Mouse (Mus musculus) testis, postnatal 10 days (tissue): ENCODE measurements around the gene Slco2a1.

Source experiments
- DNase-seq: peaks from one replicate; pipeline ENCODE4 v3.0.0; 2021; ENCODE audit warnings: low spot score

The Slco2a1 gene

DNA sequence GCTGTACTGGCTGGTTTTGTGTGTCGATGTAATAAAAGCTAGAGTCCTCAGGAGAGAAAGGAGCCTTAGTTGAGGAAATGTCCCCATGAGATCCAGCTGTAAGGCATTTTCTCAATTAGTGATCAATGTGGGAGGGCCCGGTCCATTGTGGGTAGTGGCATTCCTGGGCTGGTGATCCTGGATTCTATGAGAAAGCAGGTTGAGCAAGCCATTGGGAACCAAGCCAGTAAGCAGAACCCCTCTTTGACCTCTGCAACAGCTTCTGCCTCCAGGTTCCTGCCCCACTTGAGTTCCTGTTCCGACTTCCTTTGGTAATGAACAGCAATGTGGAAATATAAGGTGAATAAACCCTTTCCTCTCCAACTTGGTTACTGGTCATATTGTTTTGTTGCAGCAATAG lies 6.1 kb upstream of the Slco2a1 start:
- DNase-seq = no peak

DNA sequence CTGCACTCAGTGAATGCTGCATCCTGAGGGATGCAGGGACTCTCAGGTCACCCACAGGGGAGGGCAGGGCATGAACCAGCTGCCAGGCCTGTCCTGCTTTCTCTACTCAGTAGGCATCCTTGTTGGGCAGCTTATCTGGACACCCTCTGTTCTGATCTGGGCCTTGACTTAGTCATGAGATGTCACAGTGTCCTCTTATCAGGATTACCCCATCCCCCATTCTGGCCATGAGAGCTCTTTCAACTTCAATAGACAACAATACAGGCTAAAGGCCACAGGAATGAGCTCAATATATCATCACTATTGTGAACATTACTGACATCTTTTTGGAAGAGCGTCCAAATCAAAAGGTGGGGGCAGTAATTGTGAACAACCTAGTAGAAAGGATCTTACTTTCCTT lies 3.4 kb upstream of the Slco2a1 start:
- no peak for DNase-seq

DNA sequence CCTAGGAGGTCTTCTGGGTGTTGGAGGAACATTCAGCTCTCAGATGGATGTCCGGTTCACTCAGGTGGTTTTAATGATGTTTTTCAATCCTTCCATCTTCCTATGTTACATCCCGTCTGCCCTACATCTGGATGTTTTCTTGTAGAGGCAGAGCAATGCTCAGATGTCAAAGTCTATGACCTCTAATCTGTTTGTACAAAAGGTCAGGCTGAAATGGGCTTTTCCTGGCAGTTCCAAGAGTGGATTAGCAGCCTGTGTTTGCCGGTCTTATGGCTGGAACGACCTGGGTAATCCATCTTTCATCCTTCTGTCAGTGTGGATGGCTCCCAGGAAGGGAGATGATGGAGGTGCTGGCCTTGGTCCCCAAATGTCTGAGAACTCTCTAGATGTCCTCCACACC lies 2.6 kb upstream of the Slco2a1 start:
- no peak for DNase-seq

- DNase-seq = no peak
Measured at GRCm38 (mm10) chr9:102990306-102991133, 2.0 kb downstream of the Slco2a1 start.

GRCm38 (mm10) chr9:102991134-102991406 lies 2.6 kb downstream of the Slco2a1 start:
- no peak for DNase-seq

GRCm38 (mm10) chr9:102992877-102993276 lies 4.4 kb downstream of the Slco2a1 start:
- DNase-seq = no peak

DNA sequence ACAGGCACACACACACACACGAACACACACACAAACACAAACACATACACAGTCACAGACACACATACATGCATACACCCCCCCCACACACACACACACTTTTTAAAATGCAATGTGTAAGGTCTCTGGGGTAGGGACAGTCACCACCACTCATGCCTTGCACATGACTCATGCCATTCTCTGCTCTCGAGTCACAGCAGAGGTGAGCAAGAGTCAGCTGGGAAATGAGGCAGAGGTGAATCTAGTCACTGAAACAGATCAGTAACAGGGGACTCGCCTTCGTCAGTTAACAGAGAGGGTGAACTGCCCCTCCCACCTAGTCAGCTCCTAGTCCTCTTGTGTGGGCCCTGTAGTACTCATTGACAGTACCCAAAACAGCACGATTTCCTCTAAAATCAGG lies 5.3 kb downstream of the Slco2a1 start:
- DNase-seq = no peak

DNA sequence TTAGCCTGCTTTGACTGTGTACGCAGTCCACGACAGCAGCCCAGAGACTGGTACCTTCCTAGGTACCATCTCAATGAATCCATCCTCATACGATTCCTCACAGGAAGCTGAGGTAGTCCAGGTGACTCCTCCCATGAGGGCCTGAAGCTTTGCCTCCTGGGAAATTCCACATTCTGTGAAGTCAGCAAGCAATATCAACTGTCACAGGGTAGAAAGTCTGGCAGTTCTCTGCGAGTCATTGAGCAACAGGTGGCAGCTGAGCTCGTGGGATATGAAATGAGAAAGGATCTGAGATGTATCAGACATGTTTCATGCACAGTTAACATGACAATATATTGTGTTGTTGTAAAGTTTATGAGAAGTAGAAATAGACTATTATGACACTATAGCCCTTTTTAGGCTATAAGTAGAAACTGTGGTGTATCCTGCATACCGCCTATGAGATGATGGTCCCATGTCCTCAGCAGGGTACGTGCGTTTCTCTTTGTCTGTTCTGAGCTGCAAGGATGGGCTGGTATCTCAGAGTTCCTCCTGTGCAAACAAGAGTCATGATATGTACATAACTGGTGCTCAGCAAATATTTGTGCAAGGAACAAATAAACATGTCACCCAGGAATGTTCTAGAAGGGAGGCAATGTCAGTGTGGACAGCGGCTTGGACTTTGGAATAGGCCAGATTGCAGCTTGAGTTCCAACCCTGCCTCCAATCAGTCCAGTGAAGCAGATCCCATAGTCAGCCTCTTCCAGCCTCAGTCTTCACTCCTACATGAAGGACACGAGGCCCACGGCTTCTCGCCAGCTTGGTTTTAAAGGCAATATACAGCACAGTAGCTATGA lies 7.5 kb downstream of the Slco2a1 start:
- DNase-seq = no peak

DNA sequence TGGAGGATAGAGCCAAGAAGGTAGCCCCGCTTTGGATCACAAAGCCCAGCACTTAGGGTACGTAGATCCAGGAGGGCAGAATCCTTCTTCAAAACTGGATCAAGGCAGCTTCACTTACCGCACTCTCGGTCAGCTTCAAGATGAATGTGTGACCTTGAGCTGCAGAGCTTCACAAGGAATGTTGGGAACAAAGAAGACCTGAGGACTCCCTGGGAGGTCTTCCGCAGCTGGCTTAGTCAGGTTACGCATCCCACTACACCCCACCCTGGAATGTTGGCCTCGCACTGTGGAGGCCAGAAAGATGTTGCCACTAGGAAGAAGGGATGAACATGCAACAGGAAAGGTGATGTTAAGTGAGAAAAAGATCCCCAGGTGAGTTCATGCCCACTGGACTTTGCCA lies 11.9 kb downstream of the Slco2a1 start:
- DNase-seq = no peak

GRCm38 (mm10) chr9:103004343-103004742 lies 15.8 kb downstream of the Slco2a1 start:
- DNase-seq = no peak

- peak; percentile 58 for DNase-seq
Measured at GRCm38 (mm10) chr9:103007699-103008078, 19.2 kb downstream of the Slco2a1 start.

DNA sequence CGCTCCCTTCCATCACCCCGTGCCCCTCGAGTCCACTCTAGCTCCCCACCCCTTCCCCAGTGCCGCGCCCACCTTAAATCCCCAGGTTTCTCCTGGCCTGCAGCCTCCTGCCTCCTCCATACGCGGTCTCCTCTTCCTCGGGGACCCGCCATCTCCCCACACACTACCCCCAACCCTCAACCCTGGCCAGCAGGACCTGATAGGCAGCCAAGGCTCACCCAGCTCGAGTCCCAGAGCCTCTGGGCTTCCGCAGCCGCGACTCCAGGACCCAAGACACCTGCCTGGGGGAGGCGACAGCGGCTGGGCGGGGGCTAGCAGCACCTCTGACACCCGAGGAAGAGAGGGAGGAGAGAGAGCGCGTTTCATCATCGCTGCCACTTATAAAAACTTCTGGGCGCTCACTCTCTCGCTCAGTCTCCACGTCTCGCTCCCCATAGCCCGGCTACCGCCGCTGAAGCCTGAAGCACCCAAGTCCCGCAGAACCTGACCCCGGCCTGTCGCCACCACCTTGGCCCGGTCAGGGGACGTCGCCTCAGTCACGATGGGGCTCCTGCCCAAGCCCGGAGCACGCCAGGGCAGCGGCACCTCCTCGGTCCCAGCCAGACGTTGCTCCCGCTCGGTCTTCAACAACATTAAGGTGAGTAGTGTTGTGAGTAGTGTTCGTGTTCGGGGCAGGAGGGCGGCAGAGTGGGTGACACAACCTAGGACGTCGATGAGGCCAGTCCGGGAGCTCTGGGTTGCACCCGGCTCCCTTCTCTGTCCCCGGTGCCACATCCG lies 19.8 kb downstream of the Slco2a1 start:
- DNase-seq = no peak

DNA sequence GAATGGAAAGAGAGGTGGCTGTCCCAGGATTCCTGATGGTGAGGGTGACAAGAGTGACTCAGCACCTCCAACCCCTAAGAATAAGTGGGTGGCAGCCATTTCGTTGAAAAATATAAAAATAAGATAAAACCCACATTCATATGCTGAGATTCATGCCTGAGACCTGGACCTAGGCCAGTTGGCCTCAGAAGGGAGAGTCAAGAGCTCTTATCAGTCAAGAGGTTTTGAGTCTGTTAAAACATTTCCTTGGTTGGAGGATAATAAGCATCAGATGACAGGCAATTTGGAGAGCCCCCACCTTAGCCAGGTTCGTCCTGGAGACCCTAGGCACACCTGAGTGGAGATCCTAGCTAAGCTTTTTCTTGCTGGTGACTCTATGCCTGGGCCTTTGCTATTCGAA lies 21.6 kb downstream of the Slco2a1 start:
- no peak for DNase-seq

DNA sequence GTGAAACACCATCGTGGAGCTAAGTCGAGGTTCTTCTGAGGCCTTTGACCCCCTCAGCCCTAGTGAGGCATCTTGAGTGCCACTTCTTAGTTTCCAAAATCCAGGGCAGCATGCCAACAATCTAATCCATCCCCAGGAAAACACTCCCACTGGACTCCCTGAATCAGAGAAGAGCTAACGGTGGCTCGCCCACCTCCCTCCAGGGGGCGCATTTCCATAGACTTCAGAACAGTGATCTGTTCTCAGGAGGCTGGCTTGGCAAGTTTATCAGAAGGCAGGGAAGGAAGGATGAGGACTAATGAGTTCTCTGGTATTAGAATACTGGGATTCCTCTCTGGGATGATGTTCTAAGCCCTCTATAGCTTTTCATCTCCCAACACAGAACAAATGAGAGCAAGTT lies 24.9 kb downstream of the Slco2a1 start:
- DNase-seq = peak; percentile 82

GRCm38 (mm10) chr9:103014686-103015085 lies 26.2 kb downstream of the Slco2a1 start:
- no peak for DNase-seq

- DNase-seq = no peak
Measured at GRCm38 (mm10) chr9:103024116-103024515, 35.6 kb downstream of the Slco2a1 start.

GRCm38 (mm10) chr9:103027150-103027889 lies 38.8 kb downstream of the Slco2a1 start:
- DNase-seq = no peak

- DNase-seq = no peak
Measured at GRCm38 (mm10) chr9:103029012-103029411, 40.5 kb downstream of the Slco2a1 start.

- DNase-seq = no peak
Measured at GRCm38 (mm10) chr9:103030041-103030440, 41.5 kb downstream of the Slco2a1 start.

DNA sequence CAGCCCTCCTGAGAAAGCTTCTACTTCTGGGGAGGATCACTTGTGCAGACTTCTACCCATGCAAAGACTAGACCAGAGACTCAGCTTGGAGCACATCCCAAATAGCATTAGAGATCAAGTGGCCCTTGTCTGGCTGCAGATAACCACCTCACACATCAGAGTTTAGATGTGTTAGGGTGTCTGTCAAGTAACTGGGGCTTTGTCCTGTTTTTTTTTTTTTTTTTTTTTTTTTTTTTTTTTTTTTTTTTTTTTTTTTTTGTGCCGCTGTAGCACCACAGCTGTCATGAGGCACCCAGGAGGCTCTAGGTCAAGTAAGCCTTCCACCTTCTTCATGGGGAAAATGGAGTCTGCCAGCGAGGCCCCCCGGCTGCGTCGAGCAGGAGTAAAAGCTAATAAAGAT lies 42.7 kb downstream of the Slco2a1 start:
- no peak for DNase-seq

- DNase-seq = no peak
Measured at GRCm38 (mm10) chr9:103032193-103032592, 43.7 kb downstream of the Slco2a1 start.

DNA sequence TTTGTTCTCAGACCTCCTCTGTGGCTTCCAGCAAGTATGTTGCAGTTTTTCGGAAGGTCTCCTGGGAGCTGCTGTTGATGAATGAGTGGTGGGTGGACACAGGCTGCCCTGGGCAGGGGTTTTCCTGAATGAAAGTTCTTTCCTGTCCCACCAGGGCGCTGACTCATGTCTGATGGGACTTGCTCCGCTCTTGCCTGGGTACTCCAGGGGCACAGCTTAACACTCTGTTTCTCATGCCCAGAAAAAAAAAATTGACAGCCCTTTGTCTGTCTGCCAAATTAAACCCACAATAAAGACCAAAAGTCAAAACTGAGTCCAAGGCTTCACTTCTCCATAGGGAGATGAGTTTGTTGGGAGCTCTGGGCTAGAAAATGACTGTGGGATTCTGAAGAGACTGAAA lies 44.9 kb downstream of the Slco2a1 start:
- no peak for DNase-seq
